Mouse (Mus musculus): ENCODE data around the gene Gfi1b. TPM values are rescaled to one million over a fixed set of nuclear protein-coding genes. Genes with fewer than 3 reads are reported as not detected.

The Gfi1b gene
- polyA plus RNA-seq, 1 experiment from 2014 or later = 3.5 TPM

- H3K36me3 ChIP-seq = no peaks in the 10 kb centered on the region
- H3K4me3 ChIP-seq = no peak overlapping the region
- H3K27ac ChIP-seq = no peak overlapping the region
- peaks cover 10% of the 10 kb centered on the region; the same call in 1 of the 2 replicates for H3K4me1 ChIP-seq
- DNase-seq (ENCODE audit: low spot score) = no peak
- WGBS = 85% methylated on average over 6 of the region's 6 CpGs
- H3K27me3 ChIP-seq (ENCODE audit: low read depth, poor library complexity, severe bottlenecking) = peaks cover 50% of the 10 kb centered on the region
- no peaks in the 10 kb centered on the region for H3K9me3 ChIP-seq (replicated peaks)
Observed at GRCm38 (mm10) chr2:28618777-28619336, 2.9 kb downstream of the Gfi1b start.

- DNase-seq (ENCODE audit: low spot score) = no peak
- Histone ChIP-seq H3K36me3 (no peaks in the 10 kb centered on the region), H3K4me3 (no peak overlapping the region), H3K27me3 (ENCODE audit: low read depth, poor library complexity, severe bottlenecking) (peaks cover 45% of the 10 kb centered on the region), H3K27ac (no peak overlapping the region), H3K9me3 (replicated peaks) (no peaks in the 10 kb centered on the region), H3K4me1 (peaks cover 10% of the 10 kb centered on the region; the same call in 1 of the 2 replicates)
- WGBS = 80% methylated on average over 8 of the region's 8 CpGs
Observed at GRCm38 (mm10) chr2:28617498-28618486, 4.0 kb downstream of the Gfi1b start.

GRCm38 (mm10) chr2:28616874-28617273 is 4.9 kb downstream of the Gfi1b start:
- peaks cover 10% of the 10 kb centered on the region; the same call in 1 of the 2 replicates for H3K4me1 ChIP-seq
- no peaks in the 10 kb centered on the region for H3K9me3 ChIP-seq (replicated peaks)
- 76% methylated on average over 9 of the region's 9 CpGs for WGBS
- peaks cover 36% of the 10 kb centered on the region for H3K27me3 ChIP-seq (ENCODE audit: low read depth, poor library complexity, severe bottlenecking)
- no peak overlapping the region for H3K27ac ChIP-seq
- no peak for DNase-seq (ENCODE audit: low spot score)
- H3K4me3 ChIP-seq = no peak overlapping the region
- no peaks in the 10 kb centered on the region for H3K36me3 ChIP-seq

- peaks cover 5% of the 10 kb centered on the region; the same call in 1 of the 2 replicates for H3K4me1 ChIP-seq
- H3K36me3 ChIP-seq = no peaks in the 10 kb centered on the region
- H3K27me3 ChIP-seq (ENCODE audit: low read depth, poor library complexity, severe bottlenecking) = peaks cover 30% of the 10 kb centered on the region
- 30% methylated on average over 5 of the region's 5 CpGs for WGBS
- no peaks in the 10 kb centered on the region for H3K9me3 ChIP-seq (replicated peaks)
- H3K4me3 ChIP-seq = no peak overlapping the region
- no peak for DNase-seq (ENCODE audit: low spot score)
- no peak overlapping the region for H3K27ac ChIP-seq
Observed at GRCm38 (mm10) chr2:28616358-28616757, 5.4 kb downstream of the Gfi1b start.

GRCm38 (mm10) chr2:28613599-28613998 is 8.2 kb downstream of the Gfi1b start:
- H3K27ac ChIP-seq = no peak overlapping the region
- H3K36me3 ChIP-seq = no peaks in the 10 kb centered on the region
- no peak for DNase-seq (ENCODE audit: low spot score)
- H3K4me3 ChIP-seq = no peak overlapping the region
- no peaks in the 10 kb centered on the region for H3K9me3 ChIP-seq (replicated peaks)
- H3K4me1 ChIP-seq = peaks cover 3% of the 10 kb centered on the region; the same call in 1 of the 2 replicates
- 0 out of 2 replicates have a peak, but pooled peaks cover 8% of the 10 kb centered on the region for H3K27me3 ChIP-seq (ENCODE audit: low read depth, poor library complexity, severe bottlenecking)
- WGBS = 90% methylated on average over 10 of the region's 10 CpGs

- Histone ChIP-seq H3K27me3 (ENCODE audit: low read depth, poor library complexity, severe bottlenecking) (0 out of 2 replicates have a peak, but pooled peaks cover 8% of the 10 kb centered on the region), H3K4me1 (peaks cover 5% of the 10 kb centered on the region; the same call in 1 of the 2 replicates), H3K9me3 (replicated peaks) (no peaks in the 10 kb centered on the region), H3K4me3 (no peak overlapping the region), H3K36me3 (no peaks in the 10 kb centered on the region), H3K27ac (no peak overlapping the region)
- no peak for DNase-seq (ENCODE audit: low spot score)
- 58% methylated on average over 10 of the region's 10 CpGs for WGBS
Observed at GRCm38 (mm10) chr2:28612436-28613063, 9.2 kb downstream of the Gfi1b start.

- Histone ChIP-seq H3K9me3 (replicated peaks) (no peaks in the 10 kb centered on the region), H3K4me1 (peaks cover 16% of the 10 kb centered on the region), H3K36me3 (no peaks in the 10 kb centered on the region), H3K27me3 (ENCODE audit: low read depth, poor library complexity, severe bottlenecking) (0 out of 2 replicates have a peak, but pooled peaks cover 8% of the 10 kb centered on the region), H3K27ac (no peak overlapping the region), H3K4me3 (no peak overlapping the region)
- 87% methylated on average over 17 of the region's 17 CpGs for WGBS
- DNase-seq (ENCODE audit: low spot score) = no peak
Observed at GRCm38 (mm10) chr2:28611407-28611787, 10.4 kb downstream of the Gfi1b start.

- H3K4me3 ChIP-seq = no peak overlapping the region
- whole genome bisulfite sequencing = 84% methylated on average over 12 of the region's 12 CpGs
- H3K27me3 ChIP-seq (ENCODE audit: low read depth, poor library complexity, severe bottlenecking) = 0 out of 2 replicates have a peak, but pooled peaks cover 8% of the 10 kb centered on the region
- H3K27ac ChIP-seq = no peak overlapping the region
- no peaks in the 10 kb centered on the region for H3K36me3 ChIP-seq
- DNase-seq (ENCODE audit: low spot score) = no peak
- H3K4me1 ChIP-seq = peaks cover 15% of the 10 kb centered on the region
- no peaks in the 10 kb centered on the region for H3K9me3 ChIP-seq (replicated peaks)
Observed at GRCm38 (mm10) chr2:28610716-28611406, 10.9 kb downstream of the Gfi1b start.

- Histone ChIP-seq H3K27me3 (ENCODE audit: low read depth, poor library complexity, severe bottlenecking) (0 out of 2 replicates have a peak, but pooled peaks cover 3% of the 10 kb centered on the region), H3K36me3 (no peaks in the 10 kb centered on the region), H3K9me3 (replicated peaks) (no peaks in the 10 kb centered on the region), H3K4me1 (peaks cover 15% of the 10 kb centered on the region), H3K27ac (no peak overlapping the region; the same call in 1 of the 2 replicates), H3K4me3 (no peak overlapping the region)
- peak; percentile 28 for DNase-seq (ENCODE audit: low spot score)
- 88% methylated on average over 10 of the region's 10 CpGs for WGBS
Observed at GRCm38 (mm10) chr2:28609851-28610250, 11.9 kb downstream of the Gfi1b start.

GRCm38 (mm10) chr2:28607341-28608165 is 14.2 kb downstream of the Gfi1b start:
- H3K36me3 ChIP-seq = no peaks in the 10 kb centered on the region
- H3K9me3 ChIP-seq (replicated peaks) = no peaks in the 10 kb centered on the region
- peaks cover 15% of the 10 kb centered on the region for H3K4me1 ChIP-seq
- no peaks in the 10 kb centered on the region for H3K27me3 ChIP-seq (ENCODE audit: low read depth, poor library complexity, severe bottlenecking)
- no peak for DNase-seq (ENCODE audit: low spot score)
- H3K4me3 ChIP-seq = no peak overlapping the region
- H3K27ac ChIP-seq = no peak overlapping the region
- WGBS = 41% methylated on average over 10 of the region's 10 CpGs

- 67% methylated on average over 8 of the region's 8 CpGs for WGBS
- no peak overlapping the region for H3K27ac ChIP-seq
- H3K4me1 ChIP-seq = peaks cover 15% of the 10 kb centered on the region
- H3K4me3 ChIP-seq = no peak overlapping the region
- DNase-seq (ENCODE audit: low spot score) = no peak
- no peaks in the 10 kb centered on the region for H3K9me3 ChIP-seq (replicated peaks)
- H3K27me3 ChIP-seq (ENCODE audit: low read depth, poor library complexity, severe bottlenecking) = no peaks in the 10 kb centered on the region
- H3K36me3 ChIP-seq = no peaks in the 10 kb centered on the region
Observed at GRCm38 (mm10) chr2:28606601-28607340, 15.0 kb downstream of the Gfi1b start.
